Mouse (Mus musculus): ENCODE results near the gene Alkbh2.

Alkbh2 gene

DNA sequence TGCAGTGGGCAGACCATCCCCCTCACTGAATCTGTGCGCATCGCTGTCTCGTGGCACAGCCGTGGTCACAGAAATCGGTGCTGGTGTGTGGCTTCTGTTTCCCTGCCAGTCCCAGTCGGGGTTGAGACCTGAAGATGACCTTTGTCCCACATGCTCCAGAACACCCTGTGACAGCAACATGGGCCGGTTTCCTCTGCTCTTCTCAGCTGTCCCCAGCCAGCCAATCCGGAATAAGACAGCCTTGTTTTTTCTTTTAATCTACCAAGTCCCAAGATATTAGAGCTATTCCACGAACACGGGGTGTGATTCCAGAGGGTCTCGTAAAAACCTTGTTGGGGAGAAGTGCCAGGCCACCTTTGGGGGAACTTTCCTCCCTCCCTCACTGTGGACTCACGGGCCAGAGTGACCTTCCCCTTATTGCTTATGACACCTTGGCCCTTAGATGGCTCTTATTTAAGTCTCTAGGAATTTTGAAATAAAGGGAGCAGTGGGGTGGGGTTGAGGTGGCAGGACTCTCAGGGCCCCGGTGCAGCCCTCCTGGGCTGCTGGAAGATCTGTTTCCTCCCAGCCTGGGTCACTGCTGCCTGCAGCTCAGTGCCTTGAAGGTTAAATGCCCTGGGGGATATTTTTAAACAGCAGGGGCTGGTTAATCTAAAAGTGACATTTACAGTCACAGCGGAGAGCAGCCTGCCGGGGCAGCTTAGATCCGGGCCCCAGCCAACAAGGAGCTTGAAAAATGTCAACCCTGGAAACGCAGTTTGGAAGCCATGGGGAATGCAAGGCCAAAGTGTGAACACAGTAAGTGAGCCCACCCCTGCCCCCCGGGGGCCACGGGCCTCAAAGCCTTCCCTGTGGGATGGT is 18.2 kb upstream of the Alkbh2 start, which contains the start of gene Acacb:
Gene Acacb (plus strand): TSS at position 508 of the 861 bp plus-strand sequence.
- no peak for DNase-seq (ENCODE audit: low spot score)

DNA sequence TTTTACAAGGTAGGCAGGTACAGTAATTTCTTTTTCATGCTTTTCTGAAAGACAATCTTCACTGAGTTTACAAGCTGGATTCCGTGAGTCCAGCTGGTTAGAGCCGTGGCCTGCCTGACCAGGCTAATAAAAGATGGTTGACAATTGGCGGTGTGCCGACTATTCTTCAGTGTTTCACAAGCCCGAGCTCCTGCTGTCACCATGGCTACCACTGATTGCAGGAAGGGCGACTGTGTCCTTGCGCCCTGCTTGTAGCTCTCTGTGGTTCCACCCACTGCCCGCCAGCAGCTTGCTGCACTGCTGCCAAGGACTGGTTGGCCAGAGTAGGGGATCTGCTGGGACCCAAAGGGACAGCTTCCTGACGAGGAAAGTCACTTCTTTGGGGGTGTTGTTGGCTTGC is 11.2 kb upstream of the Alkbh2 start:
- peak; percentile 90 for DNase-seq (ENCODE audit: low spot score)

DNA sequence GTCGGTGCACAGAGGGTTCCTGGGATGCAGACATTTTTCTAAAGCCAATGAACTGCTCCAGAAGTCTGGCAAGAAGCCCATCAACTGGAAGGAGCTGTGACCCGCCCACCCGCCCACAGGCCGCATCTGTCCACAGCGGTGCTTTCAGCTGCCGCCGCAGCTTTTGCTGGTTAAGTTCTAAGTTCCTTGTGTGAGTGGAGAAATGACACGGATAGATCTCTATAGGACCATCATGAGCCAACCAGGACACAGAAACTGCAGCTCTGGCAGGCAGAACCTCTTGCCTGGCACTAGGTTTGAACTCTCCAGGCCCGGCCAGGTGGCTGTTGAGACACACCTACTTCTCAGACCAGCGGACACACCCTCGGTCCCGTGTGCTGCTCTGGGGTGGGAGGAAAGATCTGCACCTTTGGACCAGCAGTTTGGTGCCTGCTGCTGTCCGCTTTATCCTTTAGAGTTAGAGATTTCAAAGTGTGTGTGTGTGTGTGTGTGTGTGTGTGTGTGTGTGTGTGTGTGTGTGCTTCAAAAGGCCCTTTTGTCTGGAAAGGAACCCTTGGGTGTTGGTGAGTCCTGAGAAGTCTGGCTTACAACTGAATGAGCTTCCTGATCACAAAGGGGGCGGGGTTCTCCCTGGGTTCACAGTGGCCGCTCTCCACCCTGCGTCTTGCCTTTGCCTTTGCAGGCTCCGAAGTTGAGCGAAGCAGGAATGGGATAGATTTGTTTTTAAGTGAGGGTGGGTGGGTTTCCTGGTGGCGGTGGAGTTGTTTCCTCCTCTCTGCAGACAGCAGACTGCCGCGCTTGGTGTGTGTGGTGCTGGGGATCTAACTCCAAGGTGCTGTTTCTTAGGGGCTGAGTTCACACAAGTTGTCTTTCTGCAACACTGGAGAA is 10.5 kb upstream of the Alkbh2 start:
- DNase-seq (ENCODE audit: low spot score) = peak; percentile 64

DNA sequence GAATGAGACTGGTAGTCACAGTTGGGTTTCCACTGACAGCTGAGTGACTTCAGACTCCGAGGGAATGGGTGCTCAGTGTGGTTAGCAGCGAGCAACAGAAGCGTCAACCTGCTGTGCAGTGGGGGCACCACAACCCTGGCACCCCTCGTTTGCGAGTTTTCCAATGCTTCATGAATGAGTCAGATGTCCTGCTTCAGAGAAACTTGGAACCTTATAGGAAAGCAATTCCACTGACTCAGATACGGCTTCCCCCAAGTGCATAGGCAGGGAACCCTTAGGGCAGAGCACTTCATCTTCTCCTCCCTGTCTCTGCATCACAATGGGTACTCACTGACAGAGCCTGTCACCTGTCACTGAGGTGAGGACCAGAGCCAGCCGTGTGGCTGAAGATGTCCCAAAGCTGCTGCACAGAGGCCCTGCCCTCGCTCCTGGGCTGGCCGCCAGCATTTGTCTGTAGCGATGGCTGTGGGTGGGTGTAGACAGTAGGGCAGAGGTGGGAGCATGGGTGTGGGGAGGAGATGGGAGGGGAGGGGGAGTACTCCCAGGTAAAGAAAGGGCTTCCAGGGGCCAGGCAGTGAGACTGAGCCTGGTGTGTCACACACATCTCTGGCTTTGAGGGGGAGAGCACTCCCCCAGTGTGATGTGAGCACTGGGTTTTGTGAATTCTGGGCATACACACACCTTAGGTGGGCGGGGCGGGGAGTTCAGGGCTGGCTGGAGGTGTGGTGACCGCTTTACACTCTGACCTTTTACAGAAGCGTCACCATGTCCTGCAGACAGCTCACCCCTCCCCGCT is 9.7 kb upstream of the Alkbh2 start:
- peak; percentile 70 for DNase-seq (ENCODE audit: low spot score)

DNA sequence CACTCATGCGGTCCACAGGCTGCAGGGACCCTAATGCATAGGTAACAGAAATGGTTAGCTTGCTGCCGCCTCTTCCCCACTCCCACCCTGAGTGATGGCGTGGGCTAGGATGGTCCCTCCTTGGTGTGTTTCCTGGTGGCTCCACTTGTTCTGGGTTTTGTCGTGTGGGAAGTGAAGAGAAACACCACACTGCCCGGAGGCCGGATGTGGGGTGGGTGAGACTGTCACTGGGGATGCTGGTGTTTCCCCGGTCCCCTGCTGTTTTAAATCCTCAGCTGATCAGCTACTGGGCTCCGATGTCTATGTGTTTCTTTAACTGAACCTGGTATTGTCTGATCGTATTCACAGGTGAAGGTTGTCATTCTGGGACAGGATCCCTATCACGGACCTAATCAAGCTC is 7.5 kb upstream of the Alkbh2 start:
- DNase-seq (ENCODE audit: low spot score) = no peak

DNA sequence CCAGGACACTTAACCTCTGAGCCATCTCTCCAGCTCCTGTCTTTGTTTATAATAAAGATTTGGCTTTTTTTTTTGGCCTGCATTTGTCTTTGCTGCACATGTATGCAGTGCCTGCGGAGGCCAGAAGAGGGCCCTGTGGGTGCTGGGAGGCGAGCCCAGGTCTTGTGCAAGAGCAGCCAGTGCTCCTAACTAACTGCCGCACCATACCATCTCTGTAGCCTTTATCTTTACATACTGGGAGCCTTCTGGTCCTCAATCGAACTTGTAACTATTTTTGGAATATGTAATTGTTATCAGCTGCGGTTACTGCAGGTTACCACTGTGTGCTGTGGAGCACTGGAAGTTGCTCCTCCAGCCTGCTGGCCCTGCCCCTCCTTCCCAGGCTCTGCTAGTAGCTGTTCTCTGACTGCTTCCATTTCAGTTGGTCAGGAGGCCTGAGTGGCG is 6.1 kb upstream of the Alkbh2 start:
- peak; percentile 85 for DNase-seq (ENCODE audit: low spot score)

DNA sequence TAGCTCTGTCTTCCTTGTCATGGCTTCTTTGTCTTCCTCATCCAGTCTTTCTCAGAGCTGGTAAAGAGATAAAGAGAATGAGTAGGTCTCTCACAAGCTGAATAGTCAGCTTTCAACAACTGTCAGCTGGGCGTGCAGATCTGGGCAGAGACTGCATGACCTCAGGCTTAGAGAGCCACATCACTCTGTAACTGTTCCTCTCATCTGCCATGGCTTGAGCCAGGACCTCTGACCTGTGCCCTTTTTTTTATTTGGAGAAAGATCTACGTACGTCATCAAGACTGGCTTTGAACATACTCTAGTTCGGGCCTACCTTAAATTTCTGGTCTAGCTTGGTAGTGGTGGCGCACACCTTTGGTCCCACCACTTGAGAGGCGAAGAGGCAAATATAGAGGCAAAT is 4.8 kb upstream of the Alkbh2 start:
- DNase-seq (ENCODE audit: low spot score) = no peak

DNA sequence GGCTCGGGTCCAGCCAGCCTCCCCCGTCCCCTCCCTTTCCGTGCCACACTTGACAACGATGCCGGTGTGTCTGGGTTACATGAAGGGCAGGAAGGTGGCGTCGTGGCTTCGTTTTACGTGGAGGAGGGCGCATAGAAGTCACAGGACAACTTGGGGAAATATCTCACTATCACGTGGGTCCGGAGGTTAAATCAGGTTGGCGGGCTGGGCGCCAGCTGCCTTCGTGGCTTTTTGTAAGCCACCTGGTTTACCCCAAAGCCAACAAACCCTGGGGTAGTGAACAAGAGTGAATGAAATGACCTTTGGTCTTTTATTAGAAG is 3.5 kb upstream of the Alkbh2 start:
- DNase-seq (ENCODE audit: low spot score) = peak; percentile 83

DNA sequence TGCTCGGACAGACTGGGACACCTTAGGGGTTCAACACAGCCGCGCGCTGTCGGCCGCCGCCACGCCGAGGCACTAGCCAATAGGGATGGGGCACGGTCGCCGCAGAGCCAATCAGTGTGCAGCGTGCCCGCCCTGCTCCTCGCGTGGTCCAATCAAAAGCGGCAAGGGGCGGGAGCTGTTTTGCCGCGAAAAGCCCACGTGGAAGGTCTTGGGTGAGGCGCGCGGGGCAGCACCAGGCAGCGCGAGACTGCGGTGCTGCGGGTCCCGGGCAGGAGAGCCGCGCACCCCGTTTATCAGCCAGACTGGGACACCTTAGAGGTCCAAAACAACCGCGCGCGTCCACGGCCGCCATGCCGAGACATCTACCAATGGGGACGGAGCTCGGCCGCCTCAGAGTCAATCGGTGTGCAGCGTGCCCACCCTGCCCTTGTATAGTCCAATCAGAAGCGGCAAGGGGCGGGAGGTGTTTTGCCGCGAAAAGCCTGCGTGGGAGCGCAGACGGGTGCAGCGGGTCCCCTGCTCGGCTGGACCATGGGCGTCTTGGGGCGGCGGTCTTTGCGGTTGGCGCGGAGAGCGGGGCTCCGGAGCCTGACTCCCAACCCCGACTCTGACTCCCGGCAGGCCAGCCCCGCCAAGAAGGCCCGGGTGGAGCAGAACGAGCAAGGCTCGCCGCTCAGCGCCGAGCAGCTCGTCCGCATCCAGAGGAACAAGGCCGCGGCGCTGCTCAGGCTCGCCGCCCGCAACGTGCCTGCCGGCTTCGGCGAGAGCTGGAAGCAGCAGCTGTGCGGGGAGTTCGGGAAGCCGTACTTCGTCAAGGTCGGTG is 2.9 kb upstream of the Alkbh2 start:
- DNase-seq (ENCODE audit: low spot score) = peak; percentile 96

DNA sequence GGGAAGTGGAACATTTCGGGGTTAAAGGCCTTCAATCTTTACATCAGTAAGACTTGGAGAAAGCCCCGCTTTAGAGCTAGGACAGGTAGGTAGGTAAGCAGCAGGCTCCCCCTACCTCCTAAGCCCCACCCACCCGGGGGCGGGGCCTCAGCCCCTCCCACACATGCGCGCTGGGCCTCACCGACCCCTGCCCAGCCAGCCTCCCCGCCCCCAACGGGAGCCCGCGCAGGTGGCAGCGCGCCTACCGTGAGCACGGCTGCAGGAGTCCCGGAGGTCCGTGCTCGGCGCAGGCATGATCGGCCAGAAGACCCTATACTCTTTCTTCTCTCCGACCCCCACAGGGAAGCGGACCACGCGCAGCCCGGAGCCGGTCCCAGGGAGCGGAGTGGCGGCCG is 2.2 kb upstream of the Alkbh2 start, which contains the start of gene Ung:
Gene Ung (plus strand): TSS at position 176 of the 395 bp plus-strand sequence.
- peak; percentile 89 for DNase-seq (ENCODE audit: low spot score)

DNA sequence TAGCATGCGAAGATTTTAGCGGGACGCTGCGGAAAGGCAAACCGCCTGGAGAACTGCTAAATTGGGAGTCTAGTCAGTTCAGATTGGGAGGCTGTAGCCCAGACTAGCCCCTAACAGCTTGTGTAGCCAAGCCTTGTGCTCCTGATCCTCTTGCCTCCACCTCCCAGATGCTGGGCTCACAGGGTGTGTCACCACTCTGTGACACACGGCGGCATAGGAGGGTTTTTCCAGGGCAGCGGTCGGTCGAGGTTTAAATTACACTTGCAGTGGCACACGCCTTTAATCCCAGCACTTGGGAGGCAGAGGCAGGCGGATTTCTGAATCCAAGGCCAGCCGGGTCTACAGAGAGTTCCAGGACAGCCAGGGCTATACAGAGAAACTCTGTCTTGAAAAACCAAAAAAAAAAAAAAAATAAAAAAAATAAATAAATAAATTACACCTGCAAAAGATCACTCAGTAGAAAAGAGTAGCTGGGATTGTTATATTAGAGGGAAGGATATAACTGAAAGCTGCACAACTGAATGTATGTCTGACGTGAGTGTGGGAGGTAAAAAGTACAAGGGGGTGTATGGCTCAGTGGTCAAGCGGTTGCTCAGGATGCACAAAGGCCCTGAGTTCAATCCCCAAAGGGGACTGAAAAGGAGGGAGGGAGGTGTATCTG is 1.7 kb upstream of the Alkbh2 start:
- no peak for DNase-seq (ENCODE audit: low spot score)

DNA sequence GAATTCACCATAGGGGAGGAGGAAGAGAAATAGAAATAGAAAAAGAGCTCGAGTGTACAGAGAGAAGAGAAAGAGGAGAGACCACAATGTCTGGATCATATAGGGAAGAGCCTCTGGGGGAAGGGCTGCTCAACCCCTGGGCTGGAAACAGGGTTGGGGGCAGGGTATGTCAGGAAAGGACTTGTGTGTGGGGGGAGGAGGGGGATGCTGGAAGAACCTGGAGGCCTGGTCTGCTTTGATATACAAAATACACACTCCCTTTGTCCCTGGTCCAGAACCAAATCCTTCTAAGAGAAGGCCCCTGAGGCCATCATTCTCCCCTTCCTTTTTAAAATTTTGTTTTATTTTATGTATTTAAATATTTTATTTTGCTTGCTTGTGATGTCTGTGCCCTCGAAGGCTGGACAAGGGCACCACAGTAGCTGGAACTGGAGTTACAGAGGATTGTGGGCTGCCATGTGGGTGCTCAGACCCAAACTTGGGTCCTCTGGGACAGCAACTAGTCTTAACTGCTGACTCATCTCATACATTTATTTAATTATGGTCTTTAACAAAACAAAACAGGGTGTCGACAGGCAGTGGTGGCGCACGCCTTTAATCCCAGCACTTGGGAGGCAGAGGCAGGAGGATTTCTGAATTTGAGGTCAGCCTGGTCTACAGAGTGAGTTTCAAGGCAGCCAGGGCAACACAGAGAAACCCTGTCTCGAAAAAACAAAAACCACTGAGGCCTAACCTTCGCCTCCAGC is 1.3 kb downstream of the Alkbh2 start:
- no peak for DNase-seq (ENCODE audit: low spot score)

DNA sequence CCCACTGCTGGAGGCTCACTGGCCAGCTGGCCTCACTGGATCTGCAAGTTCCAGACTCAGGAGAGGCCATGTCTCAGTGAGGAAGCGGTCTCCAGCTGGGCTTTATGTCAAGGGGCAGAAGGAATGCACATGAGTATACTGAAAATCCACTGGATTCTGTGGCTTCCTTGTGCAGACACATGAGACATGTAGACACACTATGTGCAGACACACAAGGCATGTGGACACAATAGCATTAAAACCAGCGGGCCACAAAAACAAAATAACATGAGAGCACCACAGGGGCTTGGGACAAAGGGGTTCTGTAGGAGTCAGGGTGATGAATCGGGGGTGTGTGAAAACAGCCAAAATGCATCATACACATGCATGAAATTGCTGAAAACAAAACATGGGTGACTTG is 2.0 kb downstream of the Alkbh2 start:
- no peak for DNase-seq (ENCODE audit: low spot score)

DNA sequence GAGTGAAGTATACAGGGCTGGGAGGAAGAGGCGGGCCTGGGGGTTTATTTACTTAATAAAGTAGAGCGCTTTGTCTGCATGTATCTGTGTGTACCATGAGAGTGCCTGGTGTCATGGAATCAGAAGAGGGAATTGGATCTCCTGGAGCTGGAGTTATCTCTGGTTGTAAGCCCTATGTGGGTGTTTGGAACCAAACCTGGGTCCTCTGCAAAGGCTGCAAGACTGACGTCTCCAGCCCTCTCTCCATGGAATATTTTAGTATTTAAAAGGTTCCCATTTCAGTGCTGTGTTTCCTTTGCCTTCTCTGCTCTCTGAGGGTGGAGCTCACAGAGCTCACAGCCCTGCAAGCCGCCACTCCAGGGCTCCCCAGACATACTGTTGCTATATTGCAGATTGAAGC is 8.2 kb downstream of the Alkbh2 start:
- DNase-seq (ENCODE audit: low spot score) = no peak

DNA sequence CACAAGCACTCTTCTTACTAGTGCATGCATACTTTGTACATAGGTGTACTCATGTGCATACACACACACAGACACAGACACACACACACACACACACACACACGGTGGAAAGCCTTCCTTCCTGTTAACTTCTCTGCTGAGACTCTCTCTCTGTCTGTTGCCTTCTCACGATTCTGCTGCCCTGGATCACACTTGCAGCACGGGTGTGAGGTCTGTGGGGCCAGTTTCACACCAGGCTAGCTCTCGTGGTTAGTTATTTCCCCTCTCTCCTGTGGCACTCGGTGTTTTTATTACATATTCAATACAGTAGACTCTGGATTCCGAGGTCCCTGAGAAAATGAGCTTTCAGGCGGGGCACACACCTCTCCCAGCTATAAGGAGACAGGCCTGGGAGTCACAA is 11.4 kb downstream of the Alkbh2 start:
- DNase-seq (ENCODE audit: low spot score) = no peak

DNA sequence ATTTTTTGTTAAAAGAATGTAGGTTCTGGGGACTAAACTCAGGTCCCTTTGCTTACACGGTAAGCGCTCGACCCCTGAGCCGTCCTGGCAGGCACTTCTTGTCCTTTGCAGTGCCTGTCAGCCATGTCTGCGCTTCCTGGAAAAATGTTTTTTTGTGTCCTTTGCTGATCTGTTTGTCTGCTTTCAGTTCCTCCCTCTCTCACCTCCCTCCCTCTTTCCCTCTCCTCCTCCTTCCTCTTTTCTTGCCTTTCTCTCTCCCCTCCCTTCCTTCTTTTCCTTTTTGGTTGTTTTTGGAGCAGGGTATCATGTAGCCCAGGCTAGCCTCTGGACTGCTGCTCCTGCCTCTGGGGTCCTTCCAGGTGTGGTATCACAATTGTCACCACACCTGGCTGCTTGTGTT is 13.0 kb downstream of the Alkbh2 start:
- DNase-seq (ENCODE audit: low spot score) = no peak

DNA sequence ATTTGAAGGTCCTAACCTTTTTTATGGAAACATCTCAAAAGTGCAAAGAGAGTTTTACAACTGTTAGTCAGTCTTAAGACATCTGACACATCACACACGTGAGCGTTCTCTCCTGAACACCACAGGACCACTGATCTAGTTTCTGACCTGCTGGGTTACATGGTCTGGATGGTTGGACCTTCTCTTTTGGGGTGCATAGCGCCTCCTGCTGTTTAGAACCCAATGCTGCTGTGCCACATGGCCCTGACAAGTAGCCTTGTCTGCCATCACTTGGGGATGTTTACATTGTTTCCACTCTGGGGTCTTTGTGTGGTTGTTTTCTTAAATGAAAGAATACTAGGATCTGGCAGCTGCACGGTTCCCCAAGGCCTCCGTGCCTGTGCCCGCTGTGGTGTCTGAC is 14.7 kb downstream of the Alkbh2 start:
- no peak for DNase-seq (ENCODE audit: low spot score)

DNA sequence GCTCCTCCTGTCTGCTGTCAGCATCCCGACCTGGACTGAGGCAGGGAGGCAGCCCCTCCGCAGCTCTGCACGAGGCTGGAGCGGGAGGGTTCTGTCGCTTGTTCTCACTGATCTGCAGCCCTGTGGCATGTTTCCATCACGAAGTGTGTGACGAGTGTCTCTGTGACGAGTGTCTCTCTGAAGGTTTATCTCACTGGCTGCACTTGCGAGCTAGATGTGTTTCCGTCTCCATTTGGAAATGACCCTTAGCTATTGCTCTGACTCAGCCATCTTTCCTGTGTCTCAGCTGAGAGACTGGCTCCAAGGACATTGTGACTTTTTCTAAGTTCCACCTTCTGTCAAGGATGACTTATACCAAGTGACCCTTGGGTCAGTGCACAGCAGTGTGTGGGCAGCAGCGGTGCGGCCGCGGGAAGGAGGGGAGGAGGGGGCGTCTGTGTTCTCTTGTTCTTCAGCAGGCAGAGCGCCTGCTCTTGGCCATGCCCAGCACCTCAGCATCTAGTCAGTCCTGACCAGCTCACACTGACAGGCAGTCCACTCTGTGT is 21.6 kb downstream of the Alkbh2 start:
- no peak for DNase-seq (ENCODE audit: low spot score)

DNA sequence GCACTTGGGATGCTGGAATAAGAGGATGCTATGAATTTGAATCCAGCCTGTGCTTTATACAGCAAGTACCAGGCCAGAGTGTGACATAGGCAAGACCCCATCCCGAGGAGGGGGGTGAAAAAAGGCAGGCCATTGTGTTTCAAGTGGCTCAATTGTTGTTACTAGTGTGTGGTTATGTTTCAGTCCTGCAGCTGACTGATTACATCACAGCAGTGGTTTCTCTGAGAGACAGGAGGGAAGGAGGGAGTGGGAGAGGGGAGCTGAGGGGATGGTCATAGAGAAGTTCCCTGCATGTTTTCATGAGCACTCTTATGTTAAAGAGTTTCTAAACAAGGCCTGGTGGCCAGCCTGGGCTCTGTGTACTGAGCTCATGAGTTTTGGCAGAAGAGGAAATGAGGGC is 25.2 kb downstream of the Alkbh2 start:
- DNase-seq (ENCODE audit: low spot score) = no peak

DNA sequence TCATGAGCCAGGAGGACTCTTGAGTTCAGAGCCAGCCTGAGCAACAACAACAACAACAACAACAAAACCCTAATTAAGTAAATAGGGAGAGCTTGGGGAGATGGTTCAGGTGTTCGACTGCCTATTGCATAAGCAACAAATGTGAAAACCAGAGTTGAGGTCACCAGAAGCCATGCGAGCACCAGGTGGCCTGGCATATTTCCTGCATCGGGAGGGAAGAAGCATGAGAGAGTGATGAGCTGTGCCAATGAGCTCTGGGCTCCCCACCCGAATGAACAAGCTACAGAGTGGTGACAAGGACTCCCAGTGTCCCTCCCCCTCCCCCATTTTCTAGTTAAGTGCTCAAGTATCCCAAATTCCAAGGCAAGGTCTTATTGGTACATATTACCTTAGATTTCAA is 26.1 kb downstream of the Alkbh2 start:
- DNase-seq (ENCODE audit: low spot score) = no peak
